Mouse (Mus musculus) cerebellum, adult 2 months (tissue): Measurements from ENCODE around the gene Cplx3. TPM values are rescaled to one million over a fixed set of nuclear protein-coding genes. Genes with fewer than 3 reads are reported as not detected.

ENCODE experiments used
- DNase-seq, 2 experiments: peaks; one replicate each; pipeline ENCODE4 v3.0.0; 2021
- H3K27ac ChIP-seq: fragments of 200-500 bp; 2 replicates; pipeline ENCODE4 v1.5.1; 2012; ENCODE audit warnings: low read length, control low read depth, inconsistent platforms; ENCODE audit not compliant: insufficient read depth
- H3K27me3 ChIP-seq: fragments of 200-500 bp; 2 replicates; pipeline ENCODE4 v1.6.1; 2012; ENCODE audit warnings: inconsistent platforms, mild to moderate bottlenecking, low read length, moderate library complexity; ENCODE audit not compliant: control insufficient read depth, insufficient read depth
- H3K4me1 ChIP-seq: fragments of 200-500 bp; 2 replicates; pipeline ENCODE4 v1.6.1; 2011; ENCODE audit warnings: low read length; ENCODE audit not compliant: control insufficient read depth, insufficient read depth
- H3K4me3 ChIP-seq: fragments of 200-500 bp; replicated peaks from 2 replicates; pipeline ENCODE3; 2011; ENCODE audit warnings: mild to moderate bottlenecking, low read depth, low read length, control low read depth; ENCODE audit not compliant: insufficient read depth
- CTCF ChIP-seq: fragments of 200-500 bp; IDR thresholded peaks from 2 replicates; pipeline ENCODE4 v1.5.1; 2011; ENCODE audit warnings: low read depth, mild to moderate bottlenecking, control low read depth, low read length, moderate library complexity, borderline replicate concordance; ENCODE audit not compliant: insufficient read depth
- POLR2A ChIP-seq: fragments of 200-500 bp; IDR thresholded peaks from 2 replicates; pipeline ENCODE4 v1.6.1; 2011; ENCODE audit warnings: low read length, control low read depth, borderline replicate concordance; ENCODE audit not compliant: insufficient read depth
- WGBS: fragments of 180-500 bp; shearing (Covaris S2); methylation state at CpG from one replicate; pipeline ENCODE4 v1.1.7; 2018; 5-methylcytosine and 5-hydroxymethylcytosine counted together
- polyA plus RNA-seq: library from polyadenylated mRNA; depleted of rRNA; stranded (reverse); fragments of >200 nt; gene quantifications from 2 replicates; pipeline ENCODE4 v1.2.3, GENCODE M21; 2012

Cplx3 gene
- polyA plus RNA-seq, 1 experiment, result 1.4 TPM

DNA sequence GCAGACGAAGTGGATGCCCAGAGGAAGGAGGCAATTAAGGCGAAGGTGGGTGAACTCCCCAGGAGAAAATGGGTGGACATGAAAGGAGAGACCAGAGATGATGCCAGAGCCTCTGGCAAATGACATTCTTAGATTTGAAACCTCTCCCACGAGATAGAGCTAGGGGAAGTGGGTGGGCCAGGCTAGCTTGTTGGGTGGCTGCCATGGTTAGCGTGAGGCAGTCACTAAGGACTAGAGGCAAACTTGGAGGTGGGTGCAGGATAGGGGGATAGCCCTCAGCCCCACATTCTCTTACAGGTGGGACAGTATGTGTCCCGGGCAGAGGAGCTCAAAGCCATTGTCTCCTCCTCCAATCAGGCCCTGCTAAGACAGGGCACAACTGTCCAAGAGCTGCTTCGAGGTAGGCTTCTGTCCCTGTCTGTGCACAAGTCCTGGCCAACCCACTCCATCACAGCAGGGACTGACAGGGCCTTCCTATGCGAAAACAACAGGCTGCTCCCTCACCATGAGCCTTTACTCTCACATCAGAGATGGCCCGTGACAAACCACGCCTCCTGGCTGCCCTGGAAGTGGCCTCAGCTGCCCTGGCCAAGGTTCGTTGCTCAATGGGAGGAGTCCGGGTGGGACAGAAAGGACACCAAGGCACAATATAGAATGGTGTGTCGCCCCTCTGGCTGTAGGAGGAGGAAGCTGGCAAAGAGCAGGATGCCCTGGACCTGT, 12.5 kb downstream of the Cplx3 start:
- Histone ChIP-seq H3K4me1 (peaks cover 6% of the 10 kb centered on the region; the same call in 1 of the 2 replicates), H3K4me3 (no peak overlapping the region), H3K27me3 (no peaks in the 10 kb centered on the region), H3K27ac (no peak overlapping the region)
- no peak for DNase-seq
- WGBS, result 44% methylated on average over 12 of the region's 12 CpGs
- TF ChIP-seq POLR2A (no peak), CTCF (no peak)

- peak overlapping the region; percentile 1 for H3K4me3 ChIP-seq
- 51% methylated on average over 5 of the region's 5 CpGs for WGBS
- TF ChIP-seq POLR2A, result no peak
- peak; percentile 39; the same call in 1 of the 2 replicates for TF ChIP-seq CTCF
Measured at GRCm38 (mm10) chr9:57590726-57591125, 15.4 kb downstream of the Cplx3 start.

GRCm38 (mm10) chr9:57589224-57590126, 16.6 kb downstream of the Cplx3 start, which contains the start of gene Ulk3:
Ulk3 (plus strand) TSS chr9:57589452.
- H3K27ac ChIP-seq, result peak within 1 kb of the TSS; percentile 49
- peak within 1 kb of the TSS; percentile 86 for H3K4me3 ChIP-seq
- H3K4me1 ChIP-seq, result peaks cover 6% of the 10 kb centered on the region; the same call in 1 of the 2 replicates
- DNase-seq, result peak; percentile 79 to 84
- H3K27me3 ChIP-seq, result no peaks in the 10 kb centered on the region
- under 1% methylated on average over 58 of the region's 58 CpGs for WGBS
- TF ChIP-seq POLR2A, result peak; percentile 37; the same call in 1 of the 2 replicates
- TF ChIP-seq CTCF, result 0 out of 2 replicates have a peak, but pooled peaks have one; percentile 8

More at GRCm38 (mm10) chr9:57590726-57591125, 15.4 kb downstream of the Cplx3 start:
- Histone ChIP-seq H3K27me3 (no peaks in the 10 kb centered on the region), H3K27ac (no peak overlapping the region), H3K4me1 (peaks cover 6% of the 10 kb centered on the region; the same call in 1 of the 2 replicates)
- DNase-seq, result no peak

GRCm38 (mm10) chr9:57584991-57585390, 21.1 kb downstream of the Cplx3 start:
- Histone ChIP-seq H3K4me1 (no peaks in the 10 kb centered on the region), H3K27me3 (no peaks in the 10 kb centered on the region), H3K4me3 (no peak overlapping the region), H3K27ac (no peak overlapping the region)
- no peak for DNase-seq
- WGBS, result 86% methylated on average over 3 of the region's 3 CpGs
- TF ChIP-seq POLR2A, result no peak
- no peak for TF ChIP-seq CTCF

GRCm38 (mm10) chr9:57577144-57577849, 28.8 kb downstream of the Cplx3 start:
- TF ChIP-seq POLR2A, result no peak
- no peak for TF ChIP-seq CTCF
- no peak for DNase-seq
- Histone ChIP-seq H3K4me3 (no peak overlapping the region), H3K4me1 (no peaks in the 10 kb centered on the region), H3K27ac (no peak overlapping the region), H3K27me3 (no peaks in the 10 kb centered on the region)
- 88% methylated on average over 6 of the region's 6 CpGs for WGBS

- no peak for DNase-seq
- TF ChIP-seq CTCF (no peak), POLR2A (no peak)
- 77% methylated on average over 3 of the region's 3 CpGs for WGBS
Measured at GRCm38 (mm10) chr9:57575577-57575976, 30.5 kb downstream of the Cplx3 start.

GRCm38 (mm10) chr9:57574397-57574796, 31.7 kb downstream of the Cplx3 start:
- TF ChIP-seq POLR2A (no peak), CTCF (no peak)
- DNase-seq, result no peak
- Histone ChIP-seq H3K27me3 (no peaks in the 10 kb centered on the region), H3K27ac (no peak overlapping the region), H3K4me1 (no peaks in the 10 kb centered on the region), H3K4me3 (no peak overlapping the region)

More at GRCm38 (mm10) chr9:57575577-57575976, 30.5 kb downstream of the Cplx3 start:
- Histone ChIP-seq H3K4me3 (no peak overlapping the region), H3K27me3 (no peaks in the 10 kb centered on the region), H3K4me1 (no peaks in the 10 kb centered on the region), H3K27ac (no peak overlapping the region)

GRCm38 (mm10) chr9:57568500-57568899, 37.6 kb downstream of the Cplx3 start:
- Histone ChIP-seq H3K27me3 (no peaks in the 10 kb centered on the region), H3K4me3 (no peak overlapping the region), H3K27ac (no peak overlapping the region), H3K4me1 (no peaks in the 10 kb centered on the region)
- TF ChIP-seq POLR2A (no peak), CTCF (no peak)
- no peak for DNase-seq
- WGBS, result 92% methylated on average over 6 of the region's 6 CpGs
